Mouse (Mus musculus): ENCODE measurements around the gene Sfxn5.

The Sfxn5 gene

GRCm38 (mm10) chr6:85288193-85288857 is 44.9 kb downstream of the Sfxn5 start:
- no peak for DNase-seq (ENCODE audit: low spot score in 2 of 2)

DNA sequence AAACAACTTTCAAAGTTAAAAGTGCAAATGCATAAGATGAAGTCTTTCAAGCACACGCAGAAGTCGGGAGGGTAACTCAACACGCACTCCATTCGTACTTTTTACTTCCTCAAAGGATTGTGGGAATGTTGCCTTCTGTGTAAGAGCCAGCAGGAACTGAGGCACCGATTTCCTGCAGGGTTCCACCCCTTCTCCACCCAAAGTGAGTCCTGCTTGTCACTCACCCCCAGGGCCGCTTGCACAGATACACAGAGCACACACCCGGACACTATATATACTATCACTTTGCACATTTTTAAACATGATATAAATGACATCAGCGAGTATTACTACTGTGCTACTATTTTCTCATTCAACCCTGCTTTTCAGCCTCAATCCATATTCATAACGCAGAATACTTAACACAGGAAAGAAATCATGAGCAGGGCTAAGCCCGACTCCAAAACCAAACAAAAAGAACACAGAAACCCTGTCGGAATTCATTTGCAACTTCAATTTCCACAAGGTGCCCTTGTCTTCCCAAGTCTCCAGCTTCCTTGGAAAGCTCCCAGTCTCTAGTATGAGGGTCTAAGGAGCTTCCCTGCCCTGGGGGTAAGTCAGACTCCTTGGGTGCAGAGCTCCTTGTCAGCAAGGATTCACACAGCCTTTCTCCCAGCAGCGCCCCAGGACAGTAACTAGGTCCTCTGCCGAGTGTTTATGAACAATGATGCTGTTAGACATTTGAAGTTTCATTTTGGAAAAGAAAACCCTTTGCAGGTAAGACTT is 46.8 kb downstream of the Sfxn5 start:
- no peak for DNase-seq (ENCODE audit: low spot score in 2 of 2)

- no peak for DNase-seq (ENCODE audit: low spot score in 2 of 2)
These were observed 52.4 kb downstream of the Sfxn5 start for GRCm38 (mm10) chr6:85280871-85281270.

DNA sequence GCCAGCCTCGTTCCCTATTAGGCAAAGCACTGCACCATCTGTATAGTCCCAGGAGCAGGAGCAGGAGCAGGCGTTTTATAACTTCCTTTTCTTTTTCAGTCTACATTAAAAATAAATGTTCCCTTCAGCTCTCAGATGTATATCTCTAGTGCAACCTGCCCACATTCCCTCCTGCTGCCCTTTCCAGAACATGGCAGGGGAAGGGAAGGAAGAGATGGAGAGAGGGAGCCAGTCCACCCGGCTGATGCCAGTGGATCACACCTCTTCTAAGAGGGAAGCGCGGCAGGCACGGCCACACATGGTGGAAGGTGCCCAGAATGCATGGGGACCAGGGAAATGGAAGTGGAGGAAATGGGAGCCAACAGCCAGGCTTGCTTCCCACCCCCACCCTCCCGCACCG is 56.7 kb downstream of the Sfxn5 start:
- no peak for DNase-seq (ENCODE audit: low spot score in 2 of 2)

DNA sequence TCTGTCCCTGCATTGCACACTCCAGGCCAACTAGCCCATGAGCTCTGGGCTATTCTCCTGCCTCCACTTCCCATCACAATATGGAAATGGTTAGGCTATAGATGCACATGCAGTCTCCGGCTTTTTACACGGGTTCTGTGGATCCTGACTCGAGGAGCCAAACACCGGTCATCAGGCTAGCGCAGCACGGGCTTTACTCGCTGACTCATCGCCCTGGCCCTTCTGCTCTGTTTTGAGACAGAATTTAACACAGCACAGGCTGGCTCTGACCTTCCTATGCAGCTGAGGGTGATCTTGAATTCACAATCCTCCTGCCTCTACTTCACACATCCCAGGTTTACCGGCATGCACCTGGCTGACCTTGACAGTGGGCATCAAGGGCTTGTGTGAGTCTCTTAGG is 60.8 kb downstream of the Sfxn5 start:
- no peak for DNase-seq (ENCODE audit: low spot score in 2 of 2)

DNA sequence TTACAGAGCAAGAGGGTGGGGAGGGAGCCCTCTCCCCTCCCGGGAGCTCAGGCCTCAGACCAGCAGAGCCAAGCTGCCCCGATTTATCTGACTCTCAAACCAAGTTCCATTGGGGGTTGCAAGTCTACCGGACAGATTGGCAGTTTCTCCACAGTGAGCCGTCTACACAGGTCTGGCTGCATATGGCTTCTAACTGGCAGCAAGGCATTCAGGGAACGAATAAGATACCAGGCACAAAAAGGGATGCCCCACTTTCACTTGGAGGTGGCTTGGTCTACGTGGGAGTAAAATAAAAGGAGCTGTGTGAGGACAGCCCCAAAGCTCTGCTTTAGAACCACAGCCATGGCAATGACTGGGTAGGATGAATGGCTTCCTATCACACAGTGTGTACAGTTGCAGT is 67.2 kb downstream of the Sfxn5 start:
- no peak for DNase-seq (ENCODE audit: low spot score in 2 of 2)

DNA sequence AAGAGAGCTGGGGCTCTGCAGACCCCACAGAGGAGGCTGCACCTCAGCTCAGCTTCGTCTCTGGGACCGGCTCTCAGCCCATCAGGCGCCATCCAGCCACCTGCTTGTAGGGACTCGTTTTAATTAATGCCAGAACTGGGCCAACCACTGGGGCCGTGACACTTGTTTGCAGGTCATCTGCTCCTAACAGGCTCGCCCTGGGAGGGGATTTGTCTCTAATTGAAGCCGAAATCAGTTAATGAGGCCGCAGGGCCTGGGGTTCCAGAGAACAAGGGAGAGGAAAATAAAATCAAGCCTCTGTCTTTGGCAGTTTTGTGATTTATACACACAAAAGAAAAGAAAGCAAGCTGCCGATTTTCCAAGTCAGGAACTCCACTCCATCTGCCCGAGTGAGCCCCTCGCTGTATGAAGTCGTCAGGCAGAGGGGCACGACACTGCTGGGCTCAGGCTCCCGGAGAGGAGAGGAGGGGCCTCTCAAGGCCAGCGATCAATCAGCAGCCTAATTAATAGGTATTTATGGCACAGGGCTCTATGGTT is 68.2 kb downstream of the Sfxn5 start:
- DNase-seq (ENCODE audit: low spot score in 2 of 2) = no peak

DNA sequence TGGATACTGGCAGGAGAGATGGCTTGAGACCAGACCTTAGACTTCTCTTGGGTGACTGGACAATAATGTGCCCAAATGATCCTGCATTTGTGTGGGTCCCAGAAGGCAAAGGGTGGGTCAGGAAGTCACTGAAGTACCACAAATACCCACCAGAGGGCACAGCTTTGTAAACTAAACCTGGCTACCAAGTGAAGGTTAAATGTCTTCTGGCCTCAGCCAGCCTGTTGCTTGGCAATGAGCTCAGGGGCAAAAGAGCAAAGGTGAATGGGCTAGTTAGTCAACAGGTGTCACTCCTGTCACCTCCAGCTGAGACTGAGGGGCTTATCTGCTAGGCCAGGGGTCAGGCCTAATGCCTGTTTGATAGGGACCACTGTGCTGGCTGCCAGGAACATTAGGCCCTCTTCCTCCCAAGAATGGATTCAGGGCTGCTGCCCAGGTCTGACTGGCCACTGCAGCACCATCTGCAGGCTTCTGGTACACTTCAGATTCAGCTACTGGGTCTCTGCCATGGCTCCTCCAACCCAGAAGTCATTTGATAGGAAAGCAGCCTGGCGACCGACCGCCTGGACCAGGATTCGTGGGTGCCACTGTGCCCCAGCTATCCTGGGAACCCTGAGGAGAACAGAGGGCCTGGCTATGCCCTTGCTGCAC is 70.2 kb downstream of the Sfxn5 start:
- peak; percentile 21 for DNase-seq (ENCODE audit: low spot score in 2 of 2)

- no peak for DNase-seq (ENCODE audit: low spot score in 2 of 2)
These were observed 74.1 kb downstream of the Sfxn5 start for GRCm38 (mm10) chr6:85259094-85259630.

DNA sequence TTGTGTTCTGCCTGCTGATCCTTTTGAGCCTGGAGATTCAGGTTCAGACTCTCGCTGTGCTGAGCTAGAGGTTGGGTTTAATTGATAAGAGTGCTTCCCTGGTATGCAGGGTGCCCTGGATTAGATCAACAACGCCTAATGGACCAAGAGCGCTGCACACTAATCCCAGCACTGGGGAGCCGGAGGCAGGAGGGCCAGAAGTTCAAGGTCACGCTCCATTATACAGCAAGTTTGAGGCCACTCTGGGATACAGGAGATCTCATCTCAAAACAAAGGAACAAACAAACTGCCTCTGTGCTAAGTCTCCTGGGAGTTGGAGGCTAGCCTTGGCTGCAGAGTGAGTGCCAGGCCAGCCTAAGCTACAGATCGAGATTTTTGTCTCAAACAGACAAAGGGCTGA is 77.6 kb downstream of the Sfxn5 start:
- no peak for DNase-seq (ENCODE audit: low spot score in 2 of 2)

- peak; percentile 53 to 69 for DNase-seq (ENCODE audit: low spot score in 2 of 2)
These were observed 79.2 kb downstream of the Sfxn5 start for GRCm38 (mm10) chr6:85253994-85254541.

DNA sequence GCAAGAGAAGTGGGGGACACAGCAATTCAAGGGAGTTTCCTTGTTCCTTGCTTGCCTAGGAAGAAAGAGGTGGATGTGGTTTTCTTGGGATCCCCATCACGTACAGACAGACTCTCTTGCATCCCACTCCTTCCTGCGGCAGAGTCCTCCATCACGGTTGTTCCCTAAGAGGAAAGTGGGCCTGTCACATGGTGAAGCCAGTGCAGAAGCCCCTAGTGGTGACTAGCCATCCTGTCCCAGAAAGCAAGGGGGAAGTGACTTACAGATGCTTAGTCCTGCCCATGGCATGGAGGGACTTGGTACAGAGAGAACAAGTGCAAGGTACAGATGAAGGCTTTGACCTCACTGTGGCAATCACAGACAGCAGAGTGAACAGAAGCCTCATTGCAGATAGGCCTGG is 79.9 kb downstream of the Sfxn5 start:
- no peak for DNase-seq (ENCODE audit: low spot score in 2 of 2)

DNA sequence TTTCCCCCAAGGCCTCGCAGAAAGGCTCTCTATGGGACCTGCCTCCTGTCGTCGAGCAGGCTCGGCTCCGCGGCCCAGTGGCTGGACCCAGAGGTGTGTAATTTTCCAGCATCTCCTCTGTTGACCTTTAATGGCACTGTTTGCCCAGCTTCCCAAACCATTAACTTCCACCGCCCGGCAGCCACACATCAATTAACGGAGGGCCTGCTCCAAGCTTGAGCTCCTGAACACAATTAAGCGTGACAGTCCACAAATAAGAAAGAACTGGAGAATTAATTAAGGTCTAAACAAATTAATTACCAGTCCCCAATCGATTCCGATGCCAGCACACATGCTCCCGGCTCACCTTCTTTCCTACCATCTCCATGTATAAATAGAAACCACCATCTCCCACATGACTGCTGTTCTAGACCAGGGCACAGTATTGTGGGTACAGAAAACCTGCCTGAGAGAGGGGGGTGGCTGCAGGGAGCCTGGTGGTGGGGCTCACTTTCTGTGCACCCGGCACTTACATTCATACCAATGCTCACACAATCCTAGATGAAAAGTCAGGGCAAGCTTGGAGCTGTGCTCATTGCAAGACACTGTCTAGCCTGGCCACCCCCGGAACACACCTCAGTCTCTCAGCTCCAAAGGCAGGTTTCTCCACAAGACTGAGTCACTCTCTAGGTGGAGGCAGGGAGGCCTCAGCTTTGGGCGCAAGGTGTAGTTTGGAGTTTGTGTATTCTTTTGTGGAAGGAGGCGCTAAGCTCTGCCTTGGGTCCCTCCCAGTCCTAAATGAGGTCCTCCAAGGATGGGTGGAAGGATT is 80.8 kb downstream of the Sfxn5 start:
- DNase-seq (ENCODE audit: low spot score in 2 of 2) = no peak

DNA sequence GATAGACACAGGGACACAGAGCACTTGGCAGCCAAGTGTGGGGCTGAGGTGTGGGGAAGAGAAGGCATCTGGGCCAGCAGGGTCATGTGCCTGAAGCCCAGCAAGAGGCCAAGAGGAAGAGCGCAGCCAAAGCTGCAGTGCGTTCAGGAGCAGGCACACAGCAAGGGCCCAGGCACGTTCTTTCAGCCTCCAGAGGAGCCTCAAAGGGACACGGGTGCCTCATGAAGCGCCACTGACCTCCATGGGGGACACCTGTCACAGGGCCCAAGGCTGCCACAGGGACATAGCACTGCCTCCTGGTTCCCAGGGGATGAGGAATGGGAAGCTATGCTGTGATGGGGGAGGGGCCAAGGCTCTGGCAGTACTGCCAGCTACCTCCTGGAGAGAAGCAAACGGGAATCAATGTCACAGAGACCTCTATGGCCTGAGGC is 82.4 kb downstream of the Sfxn5 start:
- DNase-seq (ENCODE audit: low spot score in 2 of 2) = peak; percentile 34 to 61

DNA sequence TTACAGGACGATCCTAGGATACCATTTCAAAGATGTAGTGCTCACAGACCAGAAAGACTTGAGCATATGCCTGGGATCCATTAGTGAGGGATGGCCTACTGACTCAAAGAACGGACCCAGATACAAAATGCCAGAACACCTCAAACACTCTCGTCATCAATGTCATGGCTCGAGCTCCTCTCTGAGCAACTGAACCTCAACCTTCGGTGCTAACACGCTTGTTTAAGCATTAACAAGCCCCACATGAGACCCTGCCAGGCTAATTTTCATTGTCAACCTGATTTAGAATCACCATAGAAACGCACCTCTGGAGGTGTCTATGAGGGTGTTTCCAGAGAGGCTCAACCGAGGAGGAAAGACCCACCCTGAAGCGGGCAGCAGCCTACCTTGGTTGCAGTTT is 83.4 kb downstream of the Sfxn5 start:
- DNase-seq (ENCODE audit: low spot score in 2 of 2) = no peak

GRCm38 (mm10) chr6:85239044-85239489 is 94.2 kb downstream of the Sfxn5 start:
- DNase-seq (ENCODE audit: low spot score in 2 of 2) = peak; percentile 13 to 51

DNA sequence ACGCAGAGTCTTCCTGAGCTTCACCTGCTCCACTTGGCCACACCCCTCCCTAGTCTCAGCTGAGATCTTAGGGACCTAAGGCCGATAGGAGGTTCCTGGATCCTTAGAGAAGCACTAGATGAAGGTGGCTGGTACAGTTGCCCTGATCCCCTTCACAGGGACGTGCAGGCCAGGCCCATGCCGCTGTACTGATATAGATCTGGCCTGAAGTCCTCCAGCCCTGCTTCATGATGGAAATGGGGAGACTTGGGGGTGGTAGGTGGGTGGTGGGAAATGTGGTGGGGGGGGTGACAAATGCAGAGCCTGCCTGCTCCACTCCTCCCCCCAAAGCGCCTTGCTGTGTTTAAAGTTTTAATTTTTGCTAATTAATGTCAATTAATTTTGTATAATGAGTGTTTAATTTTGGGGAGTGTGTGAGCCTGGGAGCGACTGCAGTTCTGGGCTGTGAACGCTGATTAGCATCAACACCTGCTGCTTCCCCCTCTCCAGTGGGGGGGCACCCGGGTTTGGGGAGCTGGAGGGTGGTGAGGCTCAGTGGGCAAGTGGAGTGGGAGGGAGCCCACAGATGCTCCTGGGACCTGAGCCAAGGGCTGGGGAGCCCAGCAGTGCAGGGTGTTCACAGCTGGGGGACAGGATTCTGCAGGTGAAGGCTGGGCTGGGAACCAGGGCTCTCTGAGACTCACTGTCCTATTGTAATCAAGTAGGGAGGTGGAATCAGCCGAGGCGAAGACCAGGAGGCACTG is 95.5 kb downstream of the Sfxn5 start:
- no peak for DNase-seq (ENCODE audit: low spot score in 2 of 2)

- no peak for DNase-seq (ENCODE audit: low spot score in 2 of 2)
These were observed 96.2 kb downstream of the Sfxn5 start for GRCm38 (mm10) chr6:85237001-85237400.

DNA sequence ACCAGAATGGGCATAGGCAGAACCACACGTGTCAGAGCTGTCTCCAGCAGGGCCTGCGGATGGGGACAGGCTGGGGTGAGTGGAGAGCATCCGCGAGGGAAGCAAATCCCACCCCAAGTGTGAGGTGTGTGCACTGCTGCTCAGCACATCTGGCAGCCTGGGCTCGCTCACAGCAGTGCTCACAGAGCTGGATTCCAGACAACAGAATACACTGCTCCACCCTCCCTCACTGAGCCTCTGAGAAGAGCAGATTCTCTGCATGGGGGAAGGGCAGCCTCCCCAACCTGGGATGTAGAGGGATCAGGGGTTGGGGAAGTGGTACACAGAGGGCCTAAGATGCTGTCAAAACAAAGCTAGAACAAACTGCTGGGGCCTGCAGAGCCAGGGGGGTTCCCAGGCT is 98.4 kb downstream of the Sfxn5 start:
- no peak for DNase-seq (ENCODE audit: low spot score in 2 of 2)

- DNase-seq (ENCODE audit: low spot score in 2 of 2) = no peak
These were observed 100.2 kb downstream of the Sfxn5 start for GRCm38 (mm10) chr6:85232836-85233623.

All from heart, adult 9 months (tissue).